Mouse (Mus musculus): ENCODE measurements around the gene Zfp622. TPM values are rescaled to one million over a fixed set of nuclear protein-coding genes. Genes with fewer than 3 reads are reported as not detected.

Gene Zfp622
- 26.2 TPM for polyA plus RNA-seq (2014; fragmentation: Illumina TruSeq; extraction: RNeasy Lipid Tissue Mini Kit (QIAGEN cat#74804); ENCODE audit: insufficient read depth, low read depth, low replicate concordance)

GRCm38 (mm10) chr15:25984067-25984733 is at the start of gene Zfp622:
Gene Zfp622, plus strand, starts transcription at chr15:25984366.

Other genes starting within 250 kb of the Zfp622 start
- gene Retreg1, start 141.2 kb upstream of the Zfp622 start, polyA plus RNA-seq (2014; fragmentation: Illumina TruSeq; extraction: RNeasy Lipid Tissue Mini Kit (QIAGEN cat#74804); ENCODE audit: insufficient read depth, low read depth, low replicate concordance), result 36.6 TPM